Mouse (Mus musculus) CD8-positive naive resting alpha-beta T cell, adult 2 months (primary cell): ENCODE data around the gene Itga8.

ENCODE experiments used
- DNase-seq, 2 experiments: peaks; one replicate each; pipeline ENCODE4 v3.0.0; 2022; ENCODE audit warnings: low read depth in 2 of 2, low spot score in 2 of 2

The Itga8 gene

DNA sequence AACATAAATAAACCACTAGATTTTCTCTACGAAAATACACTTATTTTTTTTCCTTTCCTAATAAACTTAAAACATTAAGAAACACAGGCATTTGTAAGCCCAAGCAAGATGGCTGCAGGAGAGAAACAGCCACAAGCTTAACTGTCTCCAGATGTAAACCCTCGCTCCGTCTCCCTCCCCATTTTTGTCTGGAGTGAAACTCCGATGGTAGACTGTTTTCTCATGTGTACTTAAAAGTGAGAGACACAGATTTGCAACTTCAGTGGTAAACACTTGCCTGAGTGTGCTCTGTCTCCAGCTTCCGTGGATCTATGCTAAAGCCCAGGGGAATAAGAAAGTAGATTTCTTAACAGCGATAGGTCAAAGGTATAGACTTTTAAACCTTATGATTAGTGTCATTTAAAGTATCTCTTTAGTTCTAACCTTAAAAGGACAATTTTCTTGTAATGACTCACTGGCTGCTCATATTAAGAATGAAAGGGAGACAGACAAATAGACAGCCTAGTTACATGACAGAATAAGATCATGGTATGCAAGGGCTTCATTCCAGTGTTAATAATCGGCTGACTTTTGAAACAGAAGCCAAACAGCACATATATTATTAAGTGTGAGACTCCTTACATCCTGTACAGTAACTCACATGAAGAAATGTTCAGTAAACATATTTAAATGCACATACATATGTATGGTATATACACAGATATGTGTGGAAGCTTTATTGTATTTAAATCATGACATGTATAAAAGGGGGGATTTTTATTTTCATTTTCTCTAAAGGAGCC is 209.3 kb downstream of the Itga8 start:
- DNase-seq, result no peak

DNA sequence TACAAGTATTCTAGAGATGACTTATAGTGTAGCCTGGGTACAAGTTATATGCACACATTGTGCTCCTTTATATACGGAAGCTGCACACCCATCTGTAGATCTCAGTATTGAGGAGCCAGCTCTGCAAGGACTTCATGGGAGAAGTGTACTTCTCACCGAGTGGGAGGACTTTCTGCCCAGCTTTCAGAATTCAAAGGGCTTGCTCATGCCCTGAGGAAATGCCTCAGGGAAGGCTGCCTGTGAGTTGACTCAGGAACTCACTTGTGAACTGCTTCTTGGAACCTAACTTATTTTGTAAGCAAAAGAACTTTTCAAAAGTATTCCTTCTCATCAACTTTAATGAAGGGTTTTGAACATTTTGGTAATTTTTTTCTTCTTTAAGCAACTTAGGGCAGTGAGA is 210.7 kb downstream of the Itga8 start:
- DNase-seq, result no peak

DNA sequence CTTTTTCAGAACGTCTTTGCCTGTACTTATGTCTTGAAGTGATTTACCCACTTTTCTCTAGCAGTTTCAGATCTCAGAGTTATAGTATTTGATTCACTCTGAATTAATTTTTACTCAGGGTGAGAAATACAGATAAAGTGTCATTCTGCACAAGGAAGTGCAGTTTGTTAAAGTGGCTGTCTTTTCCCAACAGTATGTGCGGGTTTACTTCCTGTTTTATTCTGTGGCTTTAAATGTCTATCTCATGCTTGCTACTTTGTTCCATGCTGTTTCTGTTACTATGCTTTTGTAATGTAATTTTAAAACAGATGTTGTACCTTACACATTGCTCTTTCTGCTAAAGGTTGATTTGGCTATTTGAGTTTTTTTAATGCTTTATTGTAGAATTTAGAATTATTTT is 216.2 kb downstream of the Itga8 start:
- DNase-seq, result no peak

DNA sequence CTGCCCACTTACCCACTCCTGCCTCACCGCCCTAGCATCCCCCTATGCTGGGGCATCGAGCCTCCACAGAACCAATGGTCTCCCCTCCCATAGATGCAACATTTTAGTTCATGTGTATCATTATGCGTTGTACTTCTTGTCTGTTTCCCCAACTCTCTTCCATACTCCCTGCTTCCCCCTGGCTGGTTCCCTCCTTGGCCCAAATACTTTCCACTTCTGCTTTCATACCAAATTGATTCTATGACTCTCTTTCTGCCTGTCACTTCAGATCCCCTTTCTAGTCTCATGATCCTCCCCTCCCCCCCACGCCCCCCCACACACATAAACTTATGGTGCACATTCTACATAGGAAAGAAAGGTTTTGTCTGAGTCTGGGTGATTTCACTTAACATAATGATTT is 217.4 kb downstream of the Itga8 start:
- DNase-seq, result no peak

DNA sequence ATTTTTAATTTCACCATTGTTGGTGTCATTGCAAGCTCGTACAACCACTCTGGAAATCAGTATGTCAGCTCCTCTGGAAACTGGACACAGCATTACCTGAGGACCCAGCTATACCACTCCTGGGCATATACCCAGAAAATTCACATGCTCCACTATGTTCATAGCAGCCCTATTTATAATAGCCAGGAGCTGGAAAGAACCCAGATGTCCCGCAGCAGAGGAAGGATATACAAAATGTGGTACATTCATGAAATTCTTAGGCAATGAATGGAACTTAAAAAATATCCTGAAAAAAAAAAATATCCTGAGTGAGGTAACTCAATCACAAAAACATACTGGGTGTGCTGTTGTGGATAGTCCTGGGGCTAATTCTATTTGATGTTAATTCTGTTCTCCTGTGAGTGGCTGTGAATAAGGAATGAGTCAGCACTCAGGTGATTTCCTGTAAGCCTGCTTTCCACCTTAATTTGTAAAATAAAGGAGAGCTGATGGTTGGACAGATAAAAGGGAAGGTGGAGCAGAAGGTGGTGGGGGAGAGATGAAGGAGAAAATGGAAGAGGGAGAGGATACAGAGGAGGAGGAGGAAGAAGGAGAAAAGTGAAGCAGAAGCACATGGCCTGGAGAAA is 224.3 kb downstream of the Itga8 start:
- no peak for DNase-seq

DNA sequence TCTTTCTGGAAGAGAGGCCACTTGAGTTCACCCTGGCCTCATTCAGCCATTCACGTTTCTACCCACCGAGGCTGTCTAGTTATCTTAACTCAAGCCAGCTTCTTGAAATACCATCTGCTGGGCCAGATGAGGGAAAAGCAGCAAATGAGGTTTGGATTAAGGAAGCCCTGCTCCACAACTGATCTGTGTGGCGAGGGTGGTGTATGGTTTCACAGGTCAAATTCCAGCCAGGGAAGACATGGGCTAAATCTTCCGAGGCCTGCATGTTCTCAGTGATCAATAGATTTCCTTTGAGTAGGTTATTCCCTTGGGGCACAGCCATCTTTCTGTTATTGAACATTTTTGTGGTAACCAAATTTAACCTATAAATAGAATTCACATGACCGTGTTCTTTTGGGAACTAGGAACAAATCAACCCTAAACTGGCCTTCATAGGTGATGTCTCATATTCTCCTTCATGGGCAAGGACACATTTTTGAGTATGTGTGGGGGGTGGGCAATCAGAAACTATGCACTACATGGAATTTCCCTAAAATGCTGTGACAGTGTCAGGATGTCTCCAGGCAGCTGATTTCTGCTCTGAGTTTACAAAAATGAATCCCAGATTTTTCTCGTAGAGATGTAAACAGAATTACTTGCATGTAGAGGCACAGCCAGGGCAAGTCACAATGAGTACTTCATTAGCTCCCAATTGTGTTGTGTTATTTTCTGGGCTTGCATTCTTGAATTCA is 235.9 kb downstream of the Itga8 start:
- no peak for DNase-seq

DNA sequence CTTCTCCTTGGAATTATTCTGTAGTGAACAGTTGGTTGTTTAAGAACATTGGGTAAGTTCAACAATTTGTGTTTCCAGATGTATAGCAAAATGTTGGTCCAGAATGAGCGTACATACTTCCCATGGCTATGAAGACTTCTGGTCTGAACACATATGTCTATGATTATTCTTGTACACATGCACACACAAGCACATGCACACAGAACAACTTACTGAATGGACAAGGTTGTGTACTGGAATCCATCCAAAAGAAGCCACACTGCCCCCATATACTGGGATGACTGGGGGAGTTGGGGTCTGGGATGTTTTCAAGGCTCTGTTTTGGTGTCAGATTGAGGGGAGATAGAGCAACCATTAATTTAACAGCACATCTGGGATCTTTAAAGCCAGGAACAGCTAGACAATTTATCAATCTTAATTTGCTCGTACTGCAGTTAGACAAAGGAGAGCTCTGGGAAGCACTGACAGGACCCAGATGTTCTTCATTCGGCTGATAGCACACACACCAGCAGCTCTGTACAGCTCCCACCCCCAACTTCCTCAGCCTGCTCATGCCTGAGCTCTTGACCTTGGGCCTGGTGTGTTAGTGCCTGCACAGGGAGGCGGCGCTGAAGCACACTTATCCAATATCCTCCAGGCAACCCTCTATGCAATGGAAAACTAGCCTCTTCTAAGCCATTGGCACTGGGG is 241.5 kb downstream of the Itga8 start:
- DNase-seq, result no peak
